Mouse (Mus musculus) kidney, postnatal 0 days (tissue): Measurements from ENCODE around the gene Hist1h3g. TPM values are rescaled to one million over a fixed set of nuclear protein-coding genes. Genes with fewer than 3 reads are reported as not detected.
"Not testable (repeated sequence)": the region's sequence is repeated elsewhere in the genome, so short reads cannot be mapped to it uniquely, and the experiment has no call there.

ENCODE experiments used
- ATAC-seq: fragments of 200-750 bp; cut with Nextera tagmentation; replicated peaks from 2 replicates; pipeline ENCODE4 v1.8.0; 2017; ENCODE audit warnings: low read depth, moderate number of reproducible peaks, moderate TSS enrichment, moderate library complexity; ENCODE audit not compliant: low FRiP score
- DNase-seq: peaks from one replicate; pipeline ENCODE4 v3.0.0-alpha.2; 2016; ENCODE audit warnings: low spot score
- H3K27ac ChIP-seq: fragments of 300-500 bp; sonication (generic); 2 replicates; pipeline ENCODE4 v1.5.1; 2014; ENCODE audit warnings: mild to moderate bottlenecking
- H3K27me3 ChIP-seq: fragments of 300-500 bp; sonication (generic); 2 replicates; pipeline ENCODE4 v1.6.1; 2014; ENCODE audit warnings: low read length, mixed read lengths; ENCODE audit not compliant: insufficient read depth
- H3K36me3 ChIP-seq: fragments of 300-500 bp; sonication (generic); 2 replicates; pipeline ENCODE4 v1.6.1; 2014; ENCODE audit warnings: low read length, mixed read lengths; ENCODE audit not compliant: insufficient read depth
- H3K4me1 ChIP-seq: fragments of 300-500 bp; sonication (generic); replicated peaks from 2 replicates; pipeline ENCODE4 v1.6.1; 2014; ENCODE audit warnings: antibody characterized with exemption, low read length, mixed read lengths; ENCODE audit not compliant: insufficient read depth
- H3K4me2 ChIP-seq: fragments of 300-500 bp; sonication (generic); 2 replicates; pipeline ENCODE4 v1.6.1; 2014; ENCODE audit warnings: mild to moderate bottlenecking, low read length, moderate library complexity, mixed read lengths
- H3K4me3 ChIP-seq: fragments of 300-500 bp; sonication (generic); replicated peaks from 2 replicates; pipeline ENCODE4 v1.5.1; 2014; ENCODE audit warnings: low read depth, low read length
- H3K9ac ChIP-seq: fragments of 300-500 bp; sonication (generic); 2 replicates; pipeline ENCODE4 v1.6.1; 2014; ENCODE audit warnings: low read depth, low read length
- H3K9me3 ChIP-seq: fragments of 300-500 bp; sonication (generic); replicated peaks from 2 replicates; pipeline ENCODE4 v1.6.1; 2016; ENCODE audit warnings: low read length, inconsistent platforms, mixed read lengths
- CTCF ChIP-seq: IDR thresholded peaks from 2 replicates; pipeline ENCODE4 v1.5.1; 2016; ENCODE audit warnings: antibody characterized with exemption, low read depth, mild to moderate bottlenecking, moderate library complexity
- WGBS: fragments of 180-500 bp; shearing (Covaris S2); extraction: QIAGEN DNeasy Blood & Tissue Kit; methylation state at CpG from one replicate; pipeline ENCODE4 v1.1.7; 2014; 5-methylcytosine and 5-hydroxymethylcytosine counted together
- polyA plus RNA-seq: library from polyadenylated mRNA; unstranded; fragments of >200 nt; fragmentation: Nextera tagmentation; extraction: Ambion mirVana; gene quantifications from 2 replicates; pipeline ENCODE4 v1.2.1, GENCODE M21; 2015

Hist1h3g gene
- polyA plus RNA-seq, 1 experiment from 2014 or later = 4.0 TPM

DNA sequence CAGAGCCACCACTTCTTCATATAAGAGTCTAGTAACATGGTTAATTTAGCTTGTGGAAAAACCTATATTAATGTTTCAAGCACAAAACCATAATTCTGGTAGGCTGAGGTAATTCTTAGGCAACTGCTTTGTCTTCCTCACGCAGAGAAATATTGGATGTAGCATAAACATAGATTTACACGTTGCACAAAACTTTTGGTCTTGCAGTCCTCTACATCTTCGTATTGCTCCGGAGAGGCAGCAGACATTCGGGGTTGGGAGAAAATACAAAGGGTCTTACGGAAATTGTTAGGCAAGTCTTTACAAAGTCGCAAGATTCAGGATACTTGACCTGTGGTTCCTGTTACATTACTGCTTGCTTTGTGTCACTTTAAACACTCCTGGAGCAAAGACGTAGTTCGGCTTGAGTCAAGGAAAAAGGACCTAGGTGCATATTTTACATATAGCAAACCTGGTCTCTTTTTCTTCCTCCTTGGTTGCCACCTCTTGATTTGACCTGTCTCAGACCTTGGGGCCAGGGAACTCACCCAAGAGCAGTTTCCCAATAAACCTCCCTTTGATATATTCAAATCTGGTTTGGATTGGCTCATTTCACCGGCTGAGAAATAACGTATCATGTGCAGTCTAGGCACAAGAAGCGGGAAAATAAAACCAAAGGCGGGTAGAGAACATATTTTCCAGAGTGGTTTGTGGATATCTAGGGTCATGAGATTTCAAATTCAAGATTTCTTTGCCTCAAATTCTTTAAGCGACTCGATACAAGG is 672 bp upstream of the Hist1h3g start:
- TF ChIP-seq CTCF = no peak
- H3K4me2 ChIP-seq = peak overlapping the region; percentile 70
- H3K9me3 ChIP-seq = no peaks in the 10 kb centered on the region
- H3K36me3 ChIP-seq = no peaks in the 10 kb centered on the region
- peak overlapping the region; percentile 48 for H3K9ac ChIP-seq
- 1% methylated on average over 15 of the region's 15 CpGs for WGBS
- H3K4me3 ChIP-seq = peak overlapping the region; percentile 43
- ATAC-seq = 0 out of 2 replicates have a peak, but pooled peaks have one; percentile 3
- H3K27ac ChIP-seq = peak overlapping the region; percentile 81
- H3K27me3 ChIP-seq = no peaks in the 10 kb centered on the region
- H3K4me1 ChIP-seq = peaks cover 13% of the 10 kb centered on the region
- DNase-seq = peak; percentile 18

DNA sequence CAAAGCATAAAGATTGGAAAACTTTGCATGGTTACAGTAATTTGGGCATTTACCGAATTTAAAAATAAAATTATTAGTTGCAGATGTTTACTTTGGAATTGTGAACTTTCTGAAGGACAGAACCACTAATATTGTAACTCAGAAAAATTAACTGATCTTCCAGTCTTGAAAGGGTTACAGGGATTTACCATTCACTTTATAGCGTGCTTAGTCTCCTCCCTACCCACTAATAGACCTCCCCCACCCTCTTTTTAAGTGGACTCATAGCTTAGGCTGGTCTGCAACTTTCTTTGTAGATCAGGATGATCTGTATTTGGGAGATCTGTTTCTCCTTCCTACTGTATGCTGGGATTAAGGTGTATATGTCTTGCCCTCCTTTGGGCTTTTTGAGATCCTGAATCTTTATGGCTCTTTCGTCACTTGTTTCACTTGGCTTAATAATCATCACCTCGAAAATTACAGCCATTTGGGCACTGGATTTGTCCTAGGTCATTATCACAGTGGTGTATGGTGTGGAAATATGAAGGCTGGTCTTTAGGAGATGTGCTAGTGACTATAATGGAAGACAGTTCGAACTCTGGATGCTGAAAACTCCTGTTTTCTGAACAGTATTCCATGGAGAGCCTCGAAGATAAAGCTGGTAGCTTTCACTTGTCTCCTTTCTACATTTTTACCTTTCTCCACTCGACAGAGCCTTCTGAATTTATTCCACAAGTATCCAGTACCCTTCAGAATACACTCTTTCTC is 1.0 kb downstream of the Hist1h3g start:
- H3K4me1 ChIP-seq = peaks cover 13% of the 10 kb centered on the region
- no peak for TF ChIP-seq CTCF
- H3K9ac ChIP-seq = peak overlapping the region; percentile 43; the same call in 1 of the 2 replicates
- H3K4me2 ChIP-seq = peak overlapping the region; percentile 70
- peak overlapping the region; percentile 43 for H3K4me3 ChIP-seq
- peak; percentile 53 for DNase-seq
- no peaks in the 10 kb centered on the region for H3K9me3 ChIP-seq
- ATAC-seq = no peak
- no peaks in the 10 kb centered on the region for H3K36me3 ChIP-seq
- WGBS = 13% methylated on average over 7 of the region's 7 CpGs
- no peaks in the 10 kb centered on the region for H3K27me3 ChIP-seq
- H3K27ac ChIP-seq = no peak overlapping the region

DNA sequence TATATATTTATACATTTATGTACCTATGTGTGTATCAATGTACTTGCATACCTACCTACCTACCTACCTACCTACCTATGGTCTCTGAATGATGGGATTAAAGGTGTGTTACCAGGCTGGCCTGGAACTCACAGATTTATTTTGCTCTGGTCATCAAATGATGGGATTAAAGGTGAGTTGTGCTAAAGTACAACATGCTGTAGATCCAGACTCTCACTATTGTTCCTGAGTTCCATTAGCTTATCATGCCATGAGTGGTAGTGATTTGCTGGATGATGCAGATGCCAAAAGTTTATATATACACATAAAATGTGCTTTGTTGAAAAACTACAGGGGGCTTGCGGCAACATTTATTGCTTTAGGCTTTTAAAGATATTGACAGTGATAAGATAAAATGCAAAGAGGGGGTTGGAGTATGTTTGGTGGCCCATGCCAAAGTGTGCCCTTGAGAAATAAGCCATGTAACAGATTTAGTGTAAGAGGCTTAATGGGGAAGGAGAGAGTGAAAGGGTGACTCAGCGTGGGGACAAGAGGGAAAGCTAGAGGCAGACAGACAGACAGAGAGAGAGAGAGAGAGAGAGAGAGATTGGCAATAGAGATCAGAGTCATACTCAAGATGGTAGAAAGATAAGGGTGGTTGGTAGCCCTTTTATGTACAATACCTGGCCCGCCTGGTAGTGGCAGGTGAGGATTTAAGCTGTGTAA is 1.9 kb downstream of the Hist1h3g start:
- Histone ChIP-seq H3K36me3 (no peaks in the 10 kb centered on the region), H3K9ac (no peak overlapping the region), H3K27me3 (no peaks in the 10 kb centered on the region), H3K4me3 (peak overlapping the region; percentile 43; the same call in 1 of the 2 replicates), H3K4me1 (peaks cover 11% of the 10 kb centered on the region), H3K4me2 (peak overlapping the region; percentile 70), H3K27ac (no peak overlapping the region), H3K9me3 (no peaks in the 10 kb centered on the region)
- WGBS = 78% methylated on average over 3 of the region's 3 CpGs
- ATAC-seq = no peak
- TF ChIP-seq CTCF = no peak
- DNase-seq = no peak

DNA sequence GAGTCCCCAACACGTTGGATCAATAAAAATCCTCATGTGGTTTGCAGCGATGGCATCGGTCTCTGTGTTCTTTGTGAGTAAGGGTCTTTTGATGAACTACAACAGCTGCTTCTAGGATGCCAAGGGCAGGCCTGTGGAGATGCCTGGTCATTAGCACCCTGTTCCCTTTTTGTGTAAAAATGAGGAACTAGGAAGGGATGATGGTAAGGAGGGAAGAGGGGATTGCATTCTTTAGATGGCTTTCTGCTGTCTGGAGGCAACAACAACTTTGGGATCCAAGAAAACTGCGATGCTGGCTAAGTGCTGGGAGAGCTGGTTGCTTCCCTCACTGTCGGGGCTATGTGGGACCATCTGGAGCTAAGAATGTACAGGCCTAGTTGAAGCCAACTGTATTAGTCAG is 3.0 kb downstream of the Hist1h3g start:
- WGBS = 73% methylated on average over 5 of the region's 5 CpGs
- peaks cover 4% of the 10 kb centered on the region; the same call in 1 of the 2 replicates for H3K4me1 ChIP-seq
- DNase-seq = no peak
- no peak for TF ChIP-seq CTCF
- no peak for ATAC-seq
- H3K27me3 ChIP-seq = no peaks in the 10 kb centered on the region
- H3K4me3 ChIP-seq = no peak overlapping the region
- H3K4me2 ChIP-seq = no peak overlapping the region
- no peaks in the 10 kb centered on the region for H3K36me3 ChIP-seq
- no peaks in the 10 kb centered on the region for H3K9me3 ChIP-seq
- H3K9ac ChIP-seq = no peak overlapping the region
- no peak overlapping the region for H3K27ac ChIP-seq

DNA sequence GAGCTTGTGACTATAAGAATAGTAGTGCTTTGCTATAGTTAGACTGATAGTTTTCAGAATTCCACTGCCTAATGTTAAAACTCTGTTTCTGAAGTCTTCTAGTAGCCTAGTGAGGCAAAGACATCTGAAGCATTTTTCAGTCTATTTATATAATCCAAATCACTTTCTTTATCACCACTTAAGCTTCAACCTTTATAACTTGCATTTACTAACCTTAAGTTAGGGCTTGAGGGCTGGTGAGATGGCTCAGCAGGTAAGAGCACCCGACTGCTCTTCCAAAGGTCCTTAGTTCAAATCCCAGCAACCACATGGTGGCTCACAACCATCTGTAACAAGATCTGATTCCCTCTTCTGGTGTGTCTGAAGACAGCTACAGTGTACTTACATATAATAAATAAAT is 4.6 kb downstream of the Hist1h3g start:
- 85% methylated on average over 1 of the region's 1 CpGs for WGBS
- ATAC-seq = not testable (repeated sequence)

DNA sequence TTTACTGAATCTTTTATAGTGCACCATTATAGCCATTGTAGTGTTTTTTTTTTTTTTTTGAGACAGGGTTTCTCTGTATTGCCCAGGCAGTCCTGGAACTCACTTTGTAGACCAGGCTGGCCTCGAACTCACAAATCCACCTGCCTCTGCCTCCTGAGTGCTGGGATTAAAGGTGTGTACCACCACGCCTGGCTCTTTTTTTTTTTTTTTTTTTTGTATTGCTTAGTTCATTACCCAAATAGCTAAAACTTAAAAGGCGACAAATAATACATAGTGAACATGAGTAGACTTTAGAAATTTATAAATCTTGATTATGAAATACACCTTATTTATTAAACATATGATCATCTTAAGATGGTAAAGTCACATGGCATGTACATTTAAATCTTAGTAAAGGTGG is 6.3 kb downstream of the Hist1h3g start:
- DNase-seq (no peak), ATAC-seq (no peak)
- H3K36me3 ChIP-seq = no peaks in the 10 kb centered on the region
- H3K9ac ChIP-seq = no peak overlapping the region
- no peak overlapping the region for H3K4me3 ChIP-seq
- no peak for TF ChIP-seq CTCF
- H3K9me3 ChIP-seq = no peaks in the 10 kb centered on the region
- H3K27ac ChIP-seq = no peak overlapping the region
- peaks cover 4% of the 10 kb centered on the region; the same call in 1 of the 2 replicates for H3K4me1 ChIP-seq
- WGBS = 86% methylated on average over 3 of the region's 3 CpGs
- no peaks in the 10 kb centered on the region for H3K27me3 ChIP-seq
- H3K4me2 ChIP-seq = no peak overlapping the region

More for the DNA sequence above, 4.6 kb downstream of the Hist1h3g start:
- not testable (repeated sequence) for H3K27ac ChIP-seq, DNase-seq, H3K4me1 ChIP-seq, H3K9ac ChIP-seq, H3K36me3 ChIP-seq, H3K4me3 ChIP-seq, H3K27me3 ChIP-seq, H3K9me3 ChIP-seq, H3K4me2 ChIP-seq

DNA sequence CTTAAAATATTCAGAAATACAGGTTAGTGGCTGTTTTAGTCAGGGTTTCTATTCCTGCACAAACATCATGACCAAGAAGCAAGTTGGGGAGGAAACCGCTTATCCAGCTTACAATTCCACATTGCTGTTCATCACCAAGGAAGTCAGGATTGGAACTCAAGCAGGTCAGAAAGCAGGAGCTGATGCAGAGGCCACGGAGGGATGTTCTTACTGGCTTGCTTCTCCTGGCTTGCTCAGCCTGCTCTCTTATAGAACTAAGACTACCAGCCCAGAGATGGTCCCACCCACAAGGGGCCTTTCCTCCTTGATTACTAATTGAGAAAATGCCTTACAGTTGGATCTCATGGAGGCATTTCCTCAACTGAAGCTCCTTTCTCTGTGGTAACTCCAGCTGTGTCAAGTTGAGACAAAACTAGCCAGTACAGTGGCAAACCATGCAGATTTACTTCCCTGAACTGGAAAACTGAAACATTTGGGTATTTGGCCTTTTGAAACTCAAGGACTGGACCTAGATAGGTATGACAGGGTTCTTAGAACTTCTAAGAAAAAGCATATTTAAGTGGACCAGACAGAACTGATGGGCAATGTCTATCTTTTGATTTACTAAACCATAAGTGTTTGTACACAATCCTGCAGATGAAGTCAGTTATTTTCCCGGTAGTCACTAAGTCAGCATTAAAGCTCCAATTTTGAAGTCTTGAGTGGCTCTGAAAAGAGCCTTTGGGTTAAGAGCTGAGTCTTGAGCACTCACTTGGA is 7.2 kb downstream of the Hist1h3g start:
- not testable (repeated sequence) for H3K4me1 ChIP-seq, H3K36me3 ChIP-seq, H3K27me3 ChIP-seq, ATAC-seq, DNase-seq, H3K9me3 ChIP-seq
- 6% methylated on average over 3 of the region's 3 CpGs for WGBS
- H3K4me3 ChIP-seq = peak overlapping the region; percentile 38
- peak overlapping the region; percentile 71 for H3K4me2 ChIP-seq
- H3K27ac ChIP-seq = peak overlapping the region; percentile 90
- peak overlapping the region; percentile 60 for H3K9ac ChIP-seq

DNA sequence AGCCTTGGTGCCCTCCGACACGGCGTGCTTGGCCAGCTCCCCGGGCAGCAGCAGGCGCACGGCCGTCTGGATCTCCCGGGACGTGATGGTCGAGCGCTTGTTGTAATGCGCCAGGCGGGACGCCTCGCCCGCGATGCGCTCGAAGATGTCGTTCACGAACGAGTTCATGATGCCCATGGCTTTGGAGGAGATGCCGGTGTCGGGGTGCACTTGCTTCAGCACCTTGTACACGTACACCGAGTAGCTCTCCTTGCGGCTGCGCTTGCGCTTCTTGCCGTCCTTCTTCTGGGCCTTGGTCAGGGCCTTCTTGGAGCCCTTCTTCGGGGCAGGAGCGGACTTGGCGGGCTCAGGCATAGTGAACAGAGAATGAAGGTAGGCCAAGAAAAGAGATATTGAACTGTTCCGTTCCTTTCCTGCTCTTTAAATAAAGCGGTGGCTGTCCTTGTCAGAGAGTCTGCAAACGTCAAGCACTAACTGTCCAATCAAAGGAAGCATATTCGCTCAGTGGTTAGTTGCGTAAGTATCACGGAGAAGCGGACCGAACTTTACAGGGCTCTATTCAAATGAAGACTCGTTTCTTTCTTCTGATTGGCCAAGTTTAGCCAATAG is 7.9 kb downstream of the Hist1h3g start, which contains the start of gene Hist1h2bh:
TSS of gene Hist1h2bh (minus strand) at position 394 of the 609 bp plus-strand sequence.
- H3K9me3 ChIP-seq, H3K4me1 ChIP-seq, H3K27me3 ChIP-seq, H3K36me3 ChIP-seq: not testable (repeated sequence)
- Histone ChIP-seq H3K27ac (peak within 1 kb of the TSS; percentile 93), H3K9ac (peak within 1 kb of the TSS; percentile 60), H3K4me2 (peak within 1 kb of the TSS; percentile 71), H3K4me3 (peak within 1 kb of the TSS; percentile 43)
- under 1% methylated on average over 26 of the region's 42 CpGs for WGBS
- ATAC-seq = peak; percentile 92
- peak; percentile 99 for DNase-seq
